Mouse (Mus musculus) ovary, postnatal 10 days (tissue): ENCODE results near the gene Adk.

Source experiments
- DNase-seq: peaks from one replicate; pipeline ENCODE4 v3.0.0; 2022; ENCODE audit warnings: low spot score

Adk gene

DNA sequence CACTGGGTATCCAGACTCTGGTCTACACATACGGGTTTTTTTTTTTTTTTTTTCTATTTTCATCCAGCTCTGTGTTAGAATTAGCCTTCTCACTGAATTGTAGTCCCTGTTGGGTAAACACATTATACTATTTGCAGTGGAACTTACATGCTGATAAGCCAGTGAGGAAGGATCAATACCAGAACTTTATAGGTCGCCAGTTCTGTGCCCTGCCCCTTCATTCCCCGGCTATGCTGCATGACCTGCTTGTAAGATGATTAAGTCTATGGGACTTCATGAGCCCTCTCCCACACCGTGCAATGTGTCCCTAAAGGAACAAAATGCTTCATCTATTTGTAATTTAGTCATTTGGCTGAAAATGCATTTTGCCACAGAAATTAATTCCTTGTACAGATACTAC, 219.1 kb downstream of the Adk start:
- DNase-seq: no peak

DNA sequence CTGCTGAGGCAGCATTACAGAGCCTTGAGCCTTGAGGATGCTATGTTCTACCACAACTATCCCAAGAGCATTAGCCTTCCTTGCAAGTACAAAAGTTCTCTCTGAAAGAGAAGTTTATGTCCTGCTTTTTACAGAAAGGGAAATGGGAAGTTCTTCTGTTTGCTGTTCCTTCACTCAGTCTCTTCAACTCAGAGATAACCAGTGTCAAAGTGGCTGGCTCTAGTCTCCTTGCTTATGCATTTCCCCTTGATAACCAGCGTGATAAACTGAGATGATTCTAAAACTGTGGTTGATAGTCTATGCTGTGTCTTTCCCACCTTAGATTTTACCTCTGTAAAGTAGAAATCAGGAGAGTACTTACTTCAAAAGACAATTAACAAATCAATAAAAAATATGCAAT, 223.4 kb downstream of the Adk start:
- no peak for DNase-seq

DNA sequence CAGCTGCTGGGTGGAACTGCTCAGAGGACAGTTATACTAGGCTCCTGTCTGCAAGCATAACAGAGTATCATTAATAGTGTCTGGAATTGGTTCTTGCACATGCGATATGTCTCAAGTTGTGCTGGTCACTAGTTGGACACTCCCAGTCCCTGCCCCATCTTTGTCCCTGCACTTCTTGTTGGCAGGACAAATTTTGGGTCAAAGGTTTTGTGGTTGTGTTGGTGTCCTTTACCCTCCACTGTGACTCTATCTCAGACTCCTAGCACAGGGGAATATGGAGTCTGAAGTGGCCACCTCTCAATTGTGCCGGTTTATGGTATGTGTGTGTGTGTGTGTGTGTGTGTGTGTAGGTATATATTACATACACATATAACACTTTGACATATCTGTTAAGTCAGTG, 225.9 kb downstream of the Adk start:
- no peak for DNase-seq

DNA sequence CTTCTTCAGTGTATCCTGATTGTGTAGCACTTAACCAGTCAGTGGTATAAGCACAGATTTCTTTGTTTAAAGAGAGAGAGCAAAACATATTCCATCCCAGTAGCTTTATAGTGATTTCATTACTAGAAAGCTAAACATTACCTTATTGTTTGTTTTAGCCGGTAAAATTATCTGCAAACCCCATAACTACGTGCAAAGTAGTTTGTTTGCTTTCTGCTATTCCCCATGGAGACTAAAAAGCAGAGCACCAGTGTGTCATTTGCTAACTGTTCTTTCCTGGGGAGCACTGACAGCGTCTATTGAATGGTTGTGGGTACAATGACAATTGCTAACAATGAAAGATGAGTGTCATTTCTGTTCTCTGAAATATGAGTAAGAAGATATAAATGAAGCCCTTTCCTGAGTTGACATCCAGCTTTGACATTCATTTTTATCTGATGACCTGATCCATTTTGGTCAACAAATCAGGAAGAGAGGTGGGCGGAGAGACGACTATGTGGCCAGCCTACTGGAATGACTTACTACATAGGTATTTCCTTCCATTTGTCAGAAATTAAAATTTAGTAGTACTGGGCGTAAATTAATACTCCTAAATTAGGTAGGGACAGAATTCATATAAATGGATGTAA, 226.6 kb downstream of the Adk start:
- DNase-seq: no peak

DNA sequence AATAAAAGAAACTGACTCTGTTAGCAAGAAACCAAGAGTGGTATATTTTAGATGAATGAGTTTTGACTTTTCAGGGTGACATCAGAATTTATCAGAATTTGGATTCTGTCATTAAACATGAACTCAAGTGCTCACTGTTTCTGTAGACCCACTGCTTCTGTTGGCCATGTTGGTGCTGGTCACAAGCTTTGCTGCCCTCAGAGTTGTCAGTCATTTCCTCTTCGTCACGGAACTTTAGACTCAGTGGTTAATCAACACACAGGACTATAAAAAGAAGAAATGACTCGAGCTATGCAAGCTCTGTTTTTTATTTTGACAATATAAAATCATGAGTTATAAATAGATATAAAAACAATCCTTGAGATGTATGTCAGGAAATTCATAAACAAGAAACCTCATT, 228.1 kb downstream of the Adk start:
- no peak for DNase-seq

DNA sequence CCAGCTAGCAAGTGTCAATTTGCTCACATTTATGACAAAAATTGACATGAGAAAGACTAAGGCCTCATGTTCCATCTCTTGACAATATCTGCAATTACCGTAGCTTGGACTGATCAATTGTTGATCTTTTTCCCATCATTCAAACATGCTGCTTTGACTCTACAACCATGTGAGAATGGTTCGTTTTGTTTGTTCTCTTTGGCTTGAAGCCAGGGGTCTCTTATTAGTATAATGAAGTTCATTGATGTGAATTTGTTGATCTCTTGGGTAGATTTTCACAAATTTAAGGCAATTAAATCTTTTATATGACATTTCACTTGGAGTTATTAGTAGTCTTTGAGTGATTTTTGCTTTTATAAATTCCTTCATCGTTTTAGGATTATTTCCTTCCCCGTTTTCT, 229.1 kb downstream of the Adk start:
- no peak for DNase-seq

DNA sequence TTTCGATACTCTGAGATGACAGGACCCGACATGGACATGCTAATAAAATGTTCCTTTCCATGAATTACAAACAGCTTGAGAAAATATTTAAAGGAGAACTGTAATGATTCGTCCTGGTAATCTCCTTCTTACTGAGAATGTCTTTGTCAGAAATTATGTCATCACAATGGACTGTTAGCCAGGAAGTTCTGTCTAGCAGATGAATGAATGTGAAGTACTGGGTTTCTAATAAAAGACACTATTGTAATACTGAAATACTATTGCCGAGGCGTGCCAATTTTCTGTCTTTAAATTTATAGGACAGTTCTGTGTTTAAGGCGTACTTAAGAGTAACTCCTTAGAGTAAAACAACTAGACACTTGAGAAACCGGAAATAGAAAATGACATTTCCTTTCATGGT, 231.7 kb downstream of the Adk start:
- DNase-seq: no peak

DNA sequence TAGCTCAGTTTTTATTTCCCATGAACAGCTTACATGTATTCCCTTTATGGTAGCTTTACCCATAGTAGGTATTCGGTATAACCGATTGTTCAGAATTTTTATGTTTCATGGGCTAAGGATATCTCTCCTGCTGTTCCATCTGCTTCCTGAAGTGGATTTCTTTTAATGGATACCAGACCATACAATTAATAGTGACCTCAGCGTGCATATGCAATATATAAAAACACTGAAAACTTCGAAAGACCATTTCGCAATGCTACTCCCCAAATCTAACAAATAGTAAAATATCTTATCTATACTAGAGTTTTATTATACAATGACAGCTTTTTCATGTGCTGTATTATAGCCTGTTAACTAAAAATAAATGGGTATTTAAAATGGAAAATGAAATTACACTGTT, 232.5 kb downstream of the Adk start:
- no peak for DNase-seq

DNA sequence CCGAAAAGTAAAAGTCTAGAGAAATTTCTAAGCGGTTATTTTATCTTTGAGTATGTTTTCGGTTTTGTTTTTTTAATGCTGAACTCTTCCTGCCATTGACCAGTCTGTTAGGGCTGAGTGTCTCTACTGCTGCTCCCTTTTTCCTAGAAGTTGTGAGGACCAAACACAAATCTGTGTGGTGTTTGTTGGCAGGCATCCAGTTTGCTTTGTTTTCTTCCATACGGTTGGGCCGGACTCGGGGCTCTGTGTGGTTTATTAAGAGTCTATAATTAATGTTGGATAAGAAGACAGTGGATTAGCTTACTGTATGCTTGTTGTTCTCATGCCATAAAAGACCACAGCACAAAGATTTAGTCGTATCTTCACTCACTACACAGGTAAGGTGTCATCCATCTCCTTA, 233.9 kb downstream of the Adk start:
- no peak for DNase-seq

DNA sequence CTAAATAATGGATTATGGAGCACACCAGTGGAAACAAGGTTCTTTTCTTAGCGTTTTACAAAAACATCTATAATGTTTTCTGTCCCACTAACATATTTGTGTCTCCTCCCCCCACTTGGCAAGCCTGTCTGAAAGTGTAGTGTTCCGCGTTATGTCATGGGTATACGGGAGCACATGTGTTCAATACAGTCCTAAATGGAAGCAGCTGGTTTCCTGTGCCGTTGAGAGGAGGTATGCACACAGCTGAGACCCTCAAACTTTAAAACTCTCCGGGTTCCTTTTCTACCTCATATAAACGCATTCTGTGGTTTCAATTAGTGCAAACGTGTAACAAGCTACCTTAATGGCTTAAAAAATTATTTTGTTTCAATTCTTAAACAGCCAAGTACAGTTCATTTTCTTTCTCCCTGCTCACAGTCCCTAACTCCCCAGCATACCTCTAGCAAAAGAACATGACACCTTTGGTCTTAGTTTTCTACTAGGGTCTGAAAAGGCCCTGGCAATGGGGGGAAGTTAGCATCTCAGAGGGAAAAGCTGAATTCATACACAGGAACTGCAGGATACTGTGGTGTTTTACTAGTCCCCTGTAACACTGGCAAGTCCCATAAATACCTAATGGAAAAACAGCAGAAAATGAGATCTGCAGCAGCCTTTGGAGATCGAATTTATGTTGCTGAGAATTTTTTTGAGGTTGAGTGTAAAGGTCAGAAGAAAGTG, 235.5 kb downstream of the Adk start:
- no peak for DNase-seq

DNA sequence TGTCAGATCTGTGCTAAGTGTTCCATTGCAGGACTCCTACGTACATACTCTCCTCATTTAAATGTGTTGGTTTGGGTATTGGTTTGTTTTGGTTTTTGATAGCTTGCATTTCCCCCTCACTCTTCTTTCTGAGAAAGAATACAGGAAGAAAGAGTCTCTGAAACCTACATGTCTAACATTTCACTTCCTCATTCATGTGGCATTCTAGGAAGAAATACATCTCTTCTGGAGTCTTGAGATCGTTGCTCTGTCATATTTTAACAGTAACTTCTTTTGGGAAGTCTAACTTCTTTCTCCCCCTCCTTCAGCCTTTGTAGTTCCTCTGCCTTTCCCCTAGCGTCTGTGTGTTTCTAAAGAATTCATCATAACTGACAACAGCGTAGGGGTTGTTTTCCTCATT, 247.4 kb downstream of the Adk start:
- no peak for DNase-seq

DNA sequence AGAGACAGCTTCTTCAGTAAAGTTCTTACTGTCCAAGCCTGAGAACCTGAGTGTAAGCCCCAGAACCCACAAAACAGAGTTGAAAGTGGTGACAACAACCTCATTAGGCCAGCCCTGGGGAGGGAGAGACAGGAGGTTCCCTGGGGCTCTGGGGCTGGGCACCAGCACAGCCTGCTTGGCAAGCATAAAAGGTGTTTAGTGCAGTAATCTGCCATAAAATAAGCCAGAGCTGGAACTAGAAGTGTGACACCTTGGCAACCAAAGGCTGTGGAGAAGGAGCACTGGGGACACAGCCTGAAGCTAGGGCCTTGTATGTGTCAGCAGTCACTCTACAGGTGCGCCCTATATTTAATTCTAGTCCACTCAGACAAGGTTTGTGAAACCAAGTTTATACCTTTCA, 252.4 kb downstream of the Adk start:
- DNase-seq: no peak

DNA sequence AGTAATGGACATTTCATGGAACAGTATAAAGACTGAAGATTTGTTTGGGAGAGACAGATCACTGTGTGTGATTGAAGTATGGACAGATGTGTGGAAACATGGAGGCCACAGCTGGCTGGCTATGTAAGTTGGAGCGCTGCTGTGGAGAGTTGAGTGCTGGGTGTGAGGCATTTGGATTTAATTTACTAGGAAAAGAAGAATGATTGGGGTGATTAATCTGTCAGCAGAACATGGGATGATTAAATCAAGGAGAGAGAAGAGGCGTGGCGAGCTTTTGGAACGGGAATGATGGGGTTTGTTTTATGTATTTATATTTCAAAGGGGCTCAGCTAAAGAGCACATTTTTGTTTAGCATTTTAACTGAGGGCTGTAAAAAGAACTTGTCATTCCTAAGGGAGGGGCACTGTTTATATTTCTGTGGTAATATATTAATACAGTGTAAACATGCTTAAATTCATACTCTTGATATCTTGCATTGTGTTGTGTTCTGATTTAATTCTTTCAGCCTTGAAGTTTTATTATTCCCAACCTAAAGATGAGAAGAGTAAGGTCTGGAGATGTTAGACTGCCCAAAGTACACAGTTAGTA, 256.1 kb downstream of the Adk start:
- no peak for DNase-seq

DNA sequence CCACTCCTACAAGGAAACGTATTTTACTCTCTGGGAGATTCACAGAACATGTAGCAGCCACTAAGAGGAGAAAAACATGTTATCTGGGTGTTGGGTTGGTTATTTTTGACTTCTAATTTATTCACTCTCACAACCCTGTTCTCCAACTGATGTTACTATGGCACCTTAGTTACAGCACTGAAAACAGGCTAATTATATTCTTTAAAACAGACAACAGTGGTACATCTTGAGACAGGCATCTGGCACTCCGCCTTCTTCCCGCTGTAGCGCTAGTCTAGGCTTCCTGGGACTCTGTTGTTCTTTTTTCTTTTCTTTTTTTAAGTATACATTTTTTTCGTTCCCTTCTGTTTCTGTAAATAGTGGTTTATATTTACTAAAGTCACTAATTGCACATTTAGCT, 258.2 kb downstream of the Adk start:
- DNase-seq: no peak

DNA sequence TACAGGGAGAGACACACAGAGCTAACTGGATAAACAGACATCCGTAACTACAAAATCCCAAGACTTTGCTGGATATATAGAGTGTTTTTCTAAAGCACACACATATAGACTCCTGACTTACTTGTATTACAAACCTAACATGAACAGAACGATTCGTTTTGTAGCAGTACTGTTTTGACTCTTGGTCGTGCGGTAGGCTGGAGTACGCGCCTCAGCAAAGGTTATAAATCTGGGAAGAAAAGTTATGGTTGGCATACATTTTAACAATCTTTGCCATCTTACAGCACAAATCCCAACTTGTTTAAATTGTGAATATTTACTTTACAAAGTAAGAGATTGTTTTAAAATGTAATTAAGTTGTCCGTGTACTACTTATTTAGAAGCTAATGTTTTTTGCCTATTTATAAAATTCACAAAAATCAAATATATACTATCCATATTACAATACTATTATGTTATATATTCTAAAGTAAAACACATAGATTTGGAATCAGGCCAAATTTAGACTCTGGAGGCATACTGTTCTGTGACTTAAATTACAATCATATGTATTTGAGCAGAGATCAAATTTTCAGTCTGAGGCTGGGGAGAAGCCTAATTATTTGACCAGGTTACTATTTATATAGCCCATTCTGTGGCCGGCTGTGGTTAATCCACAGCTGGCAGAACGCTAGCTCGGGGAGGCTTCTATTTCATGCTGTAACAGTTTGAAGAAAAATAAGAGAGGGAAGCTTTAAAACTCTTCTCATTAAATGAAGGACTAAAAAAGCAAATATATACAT, 261.4 kb downstream of the Adk start:
- no peak for DNase-seq

DNA sequence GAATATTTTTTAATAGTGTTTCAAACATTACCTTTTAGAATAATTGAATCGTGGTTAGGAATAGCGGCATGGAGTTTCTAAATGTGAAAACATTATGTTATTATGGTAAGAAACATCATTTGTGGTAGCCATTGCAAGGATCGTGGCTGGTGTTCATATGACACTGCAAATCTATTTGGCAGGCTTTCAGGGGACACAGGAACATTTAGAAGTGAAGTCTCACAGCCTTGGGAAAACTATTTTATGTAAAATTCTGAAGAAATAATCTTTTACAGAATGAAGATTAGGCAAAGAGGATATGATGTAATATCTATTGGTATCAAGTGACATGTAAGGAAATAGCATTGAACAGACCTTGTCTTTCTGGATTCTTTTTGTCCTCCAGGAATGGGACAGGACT, 262.1 kb downstream of the Adk start:
- no peak for DNase-seq

DNA sequence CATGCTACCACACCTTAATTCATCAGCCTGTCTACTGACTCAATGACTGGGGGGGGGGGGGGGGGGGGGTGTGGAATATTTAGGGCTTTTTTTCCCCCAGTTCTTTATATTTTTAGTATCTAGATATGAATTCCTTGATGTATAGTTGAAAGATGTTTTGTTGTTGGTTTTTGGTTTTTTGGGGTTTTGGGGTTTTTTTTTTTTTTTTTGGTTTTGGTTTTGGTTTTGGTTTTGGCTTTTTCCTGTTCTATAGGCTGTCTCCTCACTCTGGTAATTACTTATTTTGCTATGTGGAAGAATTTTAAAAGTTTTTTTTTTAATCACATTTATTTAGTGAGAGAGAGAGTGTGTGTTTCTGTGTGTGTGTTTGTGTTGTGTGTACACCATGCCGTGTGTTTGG, 282.5 kb downstream of the Adk start:
- no peak for DNase-seq

DNA sequence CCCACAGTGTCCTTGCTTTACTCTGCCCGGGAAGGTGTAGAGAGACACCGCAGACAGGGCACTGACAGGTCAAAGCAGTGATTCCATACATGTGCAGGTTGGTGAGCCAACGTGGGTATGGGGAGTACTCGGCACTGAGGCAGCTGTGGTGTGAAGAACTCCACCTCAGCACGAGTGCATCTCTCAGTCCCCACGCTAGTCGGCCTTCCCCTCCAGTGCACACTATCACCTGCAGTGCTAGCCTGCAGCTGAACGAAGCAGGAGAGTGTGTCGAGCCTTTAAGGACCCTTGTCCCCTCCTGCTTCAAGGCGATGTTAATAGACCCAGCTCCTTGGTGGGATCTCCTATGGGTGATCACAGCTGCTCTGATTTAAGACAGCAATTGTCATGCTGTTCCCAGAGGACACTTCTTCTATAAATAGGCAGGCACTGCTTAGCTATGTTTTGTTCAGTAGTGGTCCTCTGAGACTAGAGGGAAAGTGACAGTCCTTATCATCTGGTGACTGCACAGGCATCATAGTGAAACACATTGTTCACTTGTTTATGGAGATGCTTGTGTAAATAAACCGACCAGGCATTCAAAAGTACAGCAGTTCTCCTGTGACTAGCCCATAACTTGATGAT, 283.4 kb downstream of the Adk start:
- no peak for DNase-seq

DNA sequence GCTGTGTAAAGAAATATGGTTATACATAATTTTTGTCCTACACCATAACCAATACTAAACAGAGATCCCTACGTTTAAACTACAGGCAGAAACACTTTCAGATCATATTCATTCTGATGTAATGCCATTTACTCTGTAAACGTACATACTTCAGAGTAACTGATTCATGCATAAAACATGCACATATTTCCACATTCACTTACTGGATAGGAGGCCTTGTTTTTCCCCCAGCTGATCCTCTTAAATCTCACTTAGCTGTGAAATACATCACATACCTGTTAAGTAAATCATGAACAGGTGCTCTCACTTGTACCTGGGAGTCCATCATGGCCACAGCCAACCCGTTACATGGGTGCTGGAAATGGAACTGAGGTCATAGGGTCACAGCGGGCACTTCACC, 285.6 kb downstream of the Adk start:
- no peak for DNase-seq

DNA sequence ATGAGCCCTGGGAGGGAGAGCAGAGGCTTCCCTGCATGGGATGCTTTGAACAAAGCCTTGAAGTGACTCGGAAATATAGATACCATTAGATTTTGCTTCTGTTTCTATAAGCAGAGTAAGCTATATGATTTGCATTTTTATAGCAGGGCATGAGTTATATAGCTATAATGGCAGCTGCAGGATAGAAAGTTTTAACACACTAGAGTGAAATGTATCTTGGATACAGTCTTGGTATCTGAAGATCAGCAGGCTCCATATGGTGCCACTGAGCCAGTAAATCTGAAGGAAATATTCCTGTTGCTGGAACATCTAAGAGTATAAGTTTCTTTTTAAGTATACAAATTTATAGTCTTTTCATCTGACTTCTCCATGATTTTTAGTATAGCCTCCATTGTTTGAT, 288.8 kb downstream of the Adk start:
- DNase-seq: no peak

DNA sequence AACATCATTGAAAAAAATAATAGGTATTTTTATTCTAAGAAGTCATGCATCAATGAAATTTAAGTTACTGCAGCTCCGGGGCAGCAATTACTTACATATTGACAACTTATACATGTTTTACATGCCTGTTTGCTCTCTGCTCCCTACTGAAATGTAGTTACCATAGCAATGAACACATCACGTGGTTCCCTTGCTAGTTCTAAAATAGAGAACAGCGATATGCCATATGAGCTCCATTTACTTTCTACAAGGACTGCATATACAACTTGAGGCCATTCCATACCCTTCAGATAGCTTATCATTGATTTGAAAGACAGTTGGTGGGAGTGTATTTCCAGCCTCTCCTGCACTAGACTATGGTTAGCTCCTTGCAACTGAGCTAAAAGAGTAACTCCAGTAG, 290.6 kb downstream of the Adk start:
- no peak for DNase-seq

DNA sequence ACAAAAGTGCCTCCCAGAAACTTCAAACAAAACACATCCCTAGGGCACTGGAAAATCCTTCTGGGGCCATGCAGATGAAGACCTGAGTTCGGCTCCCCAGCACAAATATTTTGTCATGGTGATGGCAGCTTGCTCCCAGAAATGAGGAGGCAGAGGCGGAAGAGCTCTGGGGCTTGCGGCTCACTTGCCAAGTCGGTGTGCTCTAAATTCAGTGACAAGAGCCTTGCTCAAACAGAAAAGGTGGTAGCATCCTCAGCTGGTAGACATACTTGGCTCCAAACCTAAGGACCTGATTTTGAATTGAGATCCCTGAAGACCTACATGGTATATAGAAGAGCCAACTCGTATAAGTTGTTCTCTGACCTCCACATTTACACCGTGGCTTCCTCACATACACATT, 292.5 kb downstream of the Adk start:
- DNase-seq: no peak
